Mouse (Mus musculus): Measurements from ENCODE around the gene Clcn5. TPM values are rescaled to one million over a fixed set of nuclear protein-coding genes. Genes with fewer than 3 reads are reported as not detected.

Gene Clcn5
- polyA plus RNA-seq, 1 experiment from 2014 or later: 23.8 TPM

DNA sequence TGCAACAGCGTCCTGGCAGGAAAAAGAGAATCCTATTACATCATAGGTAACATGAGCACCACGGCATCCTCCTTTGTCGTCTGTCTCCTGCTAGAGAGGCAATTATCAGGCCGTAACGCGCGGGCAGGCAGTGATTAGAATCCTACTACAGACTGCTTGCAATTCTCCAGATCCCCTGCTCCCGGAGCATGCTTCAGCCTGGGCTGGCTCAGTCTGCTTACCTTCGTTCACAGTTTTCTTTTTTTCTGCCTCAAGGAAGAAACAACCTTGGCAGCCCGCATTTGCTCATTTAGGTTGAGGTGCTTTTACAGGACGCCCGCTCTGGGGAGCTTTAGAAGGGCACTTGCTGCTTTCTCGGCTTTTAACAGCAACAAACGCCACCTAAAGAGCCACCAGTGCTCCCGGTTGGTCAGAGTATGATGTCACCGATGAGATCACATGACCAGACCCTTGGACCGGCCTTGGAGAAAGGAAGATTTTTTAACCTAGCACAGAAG, 130.8 kb downstream of the Clcn5 start:
- Histone ChIP-seq H3K27ac (replicated peaks; ENCODE audit: low read depth, low read length) (peak overlapping the region; percentile 76), H3K36me3 (replicated peaks; ENCODE audit: control insufficient read depth, insufficient read depth, low read depth, low read length) (no peaks in the 10 kb centered on the region), H3K4me2 (ENCODE audit: low read depth, low read length) (peak overlapping the region; percentile 45), H3K9ac (replicated peaks; ENCODE audit: low read length) (peak overlapping the region; percentile 47), H3K9me3 (replicated peaks; ENCODE audit: control insufficient read depth, low read length) (no peaks in the 10 kb centered on the region), H3K4me3 (ENCODE audit: low read depth, low read length) (peak overlapping the region; percentile 31), H3K27me3 (ENCODE audit: control insufficient read depth, insufficient read depth, low read length) (no peaks in the 10 kb centered on the region), H3K4me1 (ENCODE audit: control insufficient read depth, insufficient read depth, low read length) (no peaks in the 10 kb centered on the region)
- DNase-seq (ENCODE audit: low spot score): peak; percentile 74
- WGBS: 16% methylated on average over 17 of the region's 17 CpGs
- peak; percentile 87; the same call in 1 of the 2 replicates for ATAC-seq (replicated peaks; ENCODE audit: insufficient number of reproducible peaks, low FRiP score, low TSS enrichment, low read depth)

- H3K36me3 ChIP-seq (replicated peaks; ENCODE audit: control insufficient read depth, insufficient read depth, low read depth, low read length): no peaks in the 10 kb centered on the region
- peak overlapping the region; percentile 76 for H3K27ac ChIP-seq (replicated peaks; ENCODE audit: low read depth, low read length)
- ATAC-seq (replicated peaks; ENCODE audit: insufficient number of reproducible peaks, low FRiP score, low TSS enrichment, low read depth) (peak; percentile 39; the same call in 1 of the 2 replicates), DNase-seq (ENCODE audit: low spot score) (peak; percentile 6)
- no peaks in the 10 kb centered on the region for H3K4me1 ChIP-seq (ENCODE audit: control insufficient read depth, insufficient read depth, low read length)
- peak overlapping the region; percentile 31 for H3K4me3 ChIP-seq (ENCODE audit: low read depth, low read length)
- no peaks in the 10 kb centered on the region for H3K27me3 ChIP-seq (ENCODE audit: control insufficient read depth, insufficient read depth, low read length)
- peak overlapping the region; percentile 45 for H3K4me2 ChIP-seq (ENCODE audit: low read depth, low read length)
- no peaks in the 10 kb centered on the region for H3K9me3 ChIP-seq (replicated peaks; ENCODE audit: control insufficient read depth, low read length)
- peak overlapping the region; percentile 47 for H3K9ac ChIP-seq (replicated peaks; ENCODE audit: low read length)
- 33% methylated on average over 10 of the region's 10 CpGs for whole genome bisulfite sequencing
These were observed 131.5 kb downstream of the Clcn5 start for GRCm38 (mm10) chrX:7187455-7188310.

- no peak for ATAC-seq (replicated peaks; ENCODE audit: insufficient number of reproducible peaks, low FRiP score, low TSS enrichment, low read depth)
- 90% methylated on average over 5 of the region's 5 CpGs for WGBS
- no peak for DNase-seq (ENCODE audit: low spot score)
- Histone ChIP-seq H3K36me3 (replicated peaks; ENCODE audit: control insufficient read depth, insufficient read depth, low read depth, low read length) (no peaks in the 10 kb centered on the region), H3K9me3 (replicated peaks; ENCODE audit: control insufficient read depth, low read length) (no peaks in the 10 kb centered on the region), H3K4me2 (ENCODE audit: low read depth, low read length) (no peak overlapping the region), H3K27ac (replicated peaks; ENCODE audit: low read depth, low read length) (no peak overlapping the region), H3K9ac (replicated peaks; ENCODE audit: low read length) (no peak overlapping the region), H3K27me3 (ENCODE audit: control insufficient read depth, insufficient read depth, low read length) (no peaks in the 10 kb centered on the region), H3K4me3 (ENCODE audit: low read depth, low read length) (no peak overlapping the region), H3K4me1 (ENCODE audit: control insufficient read depth, insufficient read depth, low read length) (no peaks in the 10 kb centered on the region)
These were observed 149.0 kb downstream of the Clcn5 start for GRCm38 (mm10) chrX:7170156-7170555.

DNA sequence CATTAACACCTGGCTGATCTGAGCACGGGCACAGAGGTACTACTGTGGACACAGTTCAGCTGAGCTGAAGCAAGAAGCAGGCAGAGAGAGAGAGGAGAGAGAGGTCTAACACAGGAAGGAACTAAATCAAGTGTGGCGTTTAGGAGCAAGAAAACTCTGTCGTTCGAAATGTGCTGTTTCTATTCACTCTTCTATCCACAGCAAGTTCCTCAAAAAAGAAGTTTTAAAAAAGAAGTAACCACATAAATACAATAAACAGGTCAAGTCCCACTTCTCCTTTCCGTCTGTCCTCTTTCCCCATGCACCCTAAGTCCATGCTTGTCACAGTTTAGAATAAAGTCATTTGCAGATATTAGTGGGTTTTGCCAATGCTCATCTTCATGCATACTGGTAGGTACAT, 150.4 kb downstream of the Clcn5 start:
- no peaks in the 10 kb centered on the region for H3K9me3 ChIP-seq (replicated peaks; ENCODE audit: control insufficient read depth, low read length)
- H3K4me3 ChIP-seq (ENCODE audit: low read depth, low read length): no peak overlapping the region
- H3K27me3 ChIP-seq (ENCODE audit: control insufficient read depth, insufficient read depth, low read length): no peaks in the 10 kb centered on the region
- no peak overlapping the region for H3K4me2 ChIP-seq (ENCODE audit: low read depth, low read length)
- H3K9ac ChIP-seq (replicated peaks; ENCODE audit: low read length): no peak overlapping the region
- no peak for ATAC-seq (replicated peaks; ENCODE audit: insufficient number of reproducible peaks, low FRiP score, low TSS enrichment, low read depth)
- no peaks in the 10 kb centered on the region for H3K36me3 ChIP-seq (replicated peaks; ENCODE audit: control insufficient read depth, insufficient read depth, low read depth, low read length)
- DNase-seq (ENCODE audit: low spot score): no peak
- WGBS: 87% methylated on average over 5 of the region's 5 CpGs
- H3K27ac ChIP-seq (replicated peaks; ENCODE audit: low read depth, low read length): no peak overlapping the region
- H3K4me1 ChIP-seq (ENCODE audit: control insufficient read depth, insufficient read depth, low read length): no peaks in the 10 kb centered on the region

DNA sequence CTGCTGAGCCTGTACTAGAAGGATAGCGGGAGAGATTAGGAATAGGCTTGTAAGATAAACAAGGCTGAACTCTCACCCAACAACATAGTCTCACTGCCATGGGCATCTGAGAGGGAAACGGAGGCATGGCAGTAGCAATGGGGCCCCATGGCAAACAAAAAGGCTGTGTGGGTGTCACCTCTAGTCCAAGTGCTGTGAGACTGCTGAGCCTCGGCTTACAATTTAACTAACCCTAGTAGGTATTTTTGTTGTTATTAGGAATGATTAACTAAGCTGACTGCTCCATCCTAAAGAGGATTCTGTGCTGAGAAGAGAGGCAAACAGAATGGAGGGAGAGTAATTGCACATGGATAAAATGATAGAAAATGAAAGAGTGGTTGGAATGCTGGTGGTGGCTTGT, 161.2 kb downstream of the Clcn5 start:
- WGBS: 86% methylated on average over 3 of the region's 3 CpGs
- Histone ChIP-seq H3K4me3 (ENCODE audit: low read depth, low read length) (no peak overlapping the region), H3K27ac (replicated peaks; ENCODE audit: low read depth, low read length) (no peak overlapping the region), H3K9me3 (replicated peaks; ENCODE audit: control insufficient read depth, low read length) (no peaks in the 10 kb centered on the region), H3K4me2 (ENCODE audit: low read depth, low read length) (no peak overlapping the region), H3K9ac (replicated peaks; ENCODE audit: low read length) (no peak overlapping the region), H3K4me1 (ENCODE audit: control insufficient read depth, insufficient read depth, low read length) (no peaks in the 10 kb centered on the region), H3K36me3 (replicated peaks; ENCODE audit: control insufficient read depth, insufficient read depth, low read depth, low read length) (no peaks in the 10 kb centered on the region; the same call in 1 of the 2 replicates), H3K27me3 (ENCODE audit: control insufficient read depth, insufficient read depth, low read length) (no peaks in the 10 kb centered on the region)
- no peak for ATAC-seq (replicated peaks; ENCODE audit: insufficient number of reproducible peaks, low FRiP score, low TSS enrichment, low read depth)
- no peak for DNase-seq (ENCODE audit: low spot score)

GRCm38 (mm10) chrX:7156026-7156732, 163.0 kb downstream of the Clcn5 start:
- Histone ChIP-seq H3K27me3 (ENCODE audit: control insufficient read depth, insufficient read depth, low read length) (no peaks in the 10 kb centered on the region), H3K4me2 (ENCODE audit: low read depth, low read length) (no peak overlapping the region), H3K36me3 (replicated peaks; ENCODE audit: control insufficient read depth, insufficient read depth, low read depth, low read length) (no peaks in the 10 kb centered on the region; the same call in 1 of the 2 replicates), H3K4me1 (ENCODE audit: control insufficient read depth, insufficient read depth, low read length) (no peaks in the 10 kb centered on the region), H3K9me3 (replicated peaks; ENCODE audit: control insufficient read depth, low read length) (no peaks in the 10 kb centered on the region), H3K4me3 (ENCODE audit: low read depth, low read length) (no peak overlapping the region), H3K27ac (replicated peaks; ENCODE audit: low read depth, low read length) (no peak overlapping the region), H3K9ac (replicated peaks; ENCODE audit: low read length) (no peak overlapping the region)
- DNase-seq (ENCODE audit: low spot score) (no peak), ATAC-seq (replicated peaks; ENCODE audit: insufficient number of reproducible peaks, low FRiP score, low TSS enrichment, low read depth) (no peak)
- WGBS: 62% methylated on average over 6 of the region's 6 CpGs

- WGBS: 79% methylated on average over 4 of the region's 4 CpGs
- Histone ChIP-seq H3K9ac (replicated peaks; ENCODE audit: low read length) (no peak overlapping the region), H3K36me3 (replicated peaks; ENCODE audit: control insufficient read depth, insufficient read depth, low read depth, low read length) (no peaks in the 10 kb centered on the region), H3K4me1 (ENCODE audit: control insufficient read depth, insufficient read depth, low read length) (no peaks in the 10 kb centered on the region), H3K4me3 (ENCODE audit: low read depth, low read length) (no peak overlapping the region), H3K27me3 (ENCODE audit: control insufficient read depth, insufficient read depth, low read length) (no peaks in the 10 kb centered on the region), H3K9me3 (replicated peaks; ENCODE audit: control insufficient read depth, low read length) (no peaks in the 10 kb centered on the region), H3K4me2 (ENCODE audit: low read depth, low read length) (no peak overlapping the region), H3K27ac (replicated peaks; ENCODE audit: low read depth, low read length) (no peak overlapping the region)
- no peak for ATAC-seq (replicated peaks; ENCODE audit: insufficient number of reproducible peaks, low FRiP score, low TSS enrichment, low read depth)
- DNase-seq (ENCODE audit: low spot score): no peak
These were observed 169.0 kb downstream of the Clcn5 start for GRCm38 (mm10) chrX:7150129-7150528.

GRCm38 (mm10) chrX:7146156-7146555, 173.0 kb downstream of the Clcn5 start:
- no peak for ATAC-seq (replicated peaks; ENCODE audit: insufficient number of reproducible peaks, low FRiP score, low TSS enrichment, low read depth)
- H3K4me3 ChIP-seq (ENCODE audit: low read depth, low read length): no peak overlapping the region
- 49% methylated on average over 7 of the region's 7 CpGs for WGBS

More at GRCm38 (mm10) chrX:7146156-7146555, 173.0 kb downstream of the Clcn5 start:
- Histone ChIP-seq H3K4me1 (ENCODE audit: control insufficient read depth, insufficient read depth, low read length) (no peaks in the 10 kb centered on the region), H3K36me3 (replicated peaks; ENCODE audit: control insufficient read depth, insufficient read depth, low read depth, low read length) (no peaks in the 10 kb centered on the region), H3K27ac (replicated peaks; ENCODE audit: low read depth, low read length) (no peak overlapping the region), H3K4me2 (ENCODE audit: low read depth, low read length) (no peak overlapping the region), H3K9ac (replicated peaks; ENCODE audit: low read length) (no peak overlapping the region), H3K27me3 (ENCODE audit: control insufficient read depth, insufficient read depth, low read length) (no peaks in the 10 kb centered on the region), H3K9me3 (replicated peaks; ENCODE audit: control insufficient read depth, low read length) (no peaks in the 10 kb centered on the region)
- DNase-seq (ENCODE audit: low spot score): no peak
